Mouse (Mus musculus) heart, embryonic 12.5 days (tissue): ENCODE data around the gene Creld2. TPM values are rescaled to one million over a fixed set of nuclear protein-coding genes. Genes with fewer than 3 reads are reported as not detected.

Experiments used
- ATAC-seq: fragments of 200-750 bp; cut with Nextera tagmentation; 2 replicates; pipeline ENCODE4 v1.8.0; 2017; ENCODE audit warnings: moderate TSS enrichment, moderate library complexity; ENCODE audit not compliant: insufficient number of reproducible peaks, low FRiP score
- H3K27ac ChIP-seq: fragments of 300-500 bp; sonication (generic); 2 replicates; pipeline ENCODE4 v1.5.1; 2016; ENCODE audit warnings: mild to moderate bottlenecking, moderate library complexity; ENCODE audit not compliant: poor library complexity, severe bottlenecking
- H3K27me3 ChIP-seq: fragments of 300-500 bp; sonication (generic); replicated peaks from 2 replicates; pipeline ENCODE4 v1.6.1; 2016; ENCODE audit warnings: mild to moderate bottlenecking, moderate library complexity
- H3K36me3 ChIP-seq: fragments of 300-500 bp; sonication (generic); 2 replicates; pipeline ENCODE4 v1.6.1; 2016; ENCODE audit warnings: mild to moderate bottlenecking, moderate library complexity
- H3K4me1 ChIP-seq: fragments of 300-500 bp; sonication (generic); replicated peaks from 2 replicates; pipeline ENCODE4 v1.6.1; 2016; ENCODE audit warnings: mild to moderate bottlenecking
- H3K4me2 ChIP-seq: fragments of 300-500 bp; sonication (generic); 2 replicates; pipeline ENCODE4 v1.6.1; 2016; ENCODE audit warnings: mild to moderate bottlenecking, moderate library complexity
- H3K4me3 ChIP-seq: fragments of 300-500 bp; sonication (generic); 2 replicates; pipeline ENCODE4 v1.5.1; 2016; ENCODE audit warnings: mild to moderate bottlenecking
- H3K9ac ChIP-seq: fragments of 300-500 bp; sonication (generic); 2 replicates; pipeline ENCODE4 v1.6.1; 2016; ENCODE audit warnings: mild to moderate bottlenecking, moderate library complexity
- H3K9me3 ChIP-seq: fragments of 300-500 bp; sonication (generic); replicated peaks from 2 replicates; pipeline ENCODE4 v1.6.1; 2016; ENCODE audit warnings: mild to moderate bottlenecking, moderate library complexity
- WGBS: fragments of 180-500 bp; shearing (Covaris S2); methylation state at CpG from one replicate; pipeline ENCODE4 v1.1.7; 2016; 5-methylcytosine and 5-hydroxymethylcytosine counted together
- polyA plus RNA-seq: library from polyadenylated mRNA; unstranded; fragments of >200 nt; fragmentation: Nextera tagmentation; extraction: Ambion mirVana; gene quantifications from 2 replicates; pipeline ENCODE4 v1.2.1, GENCODE M21; 2016

The Creld2 gene
- polyA plus RNA-seq, 1 experiment from 2014 or later, result 66.4 TPM

- Histone ChIP-seq H3K4me2 (no peak overlapping the region), H3K4me1 (peaks cover 11% of the 10 kb centered on the region), H3K4me3 (no peak overlapping the region), H3K9ac (no peak overlapping the region), H3K9me3 (no peaks in the 10 kb centered on the region), H3K27ac (no peak overlapping the region), H3K36me3 (no peaks in the 10 kb centered on the region), H3K27me3 (no peaks in the 10 kb centered on the region)
- ATAC-seq, result no peak
- WGBS, result 84% methylated on average over 3 of the region's 3 CpGs
Measured at GRCm38 (mm10) chr15:88874061-88874460, 54.6 kb downstream of the Creld2 start.

GRCm38 (mm10) chr15:88874477-88874876 lies 55.0 kb downstream of the Creld2 start:
- Histone ChIP-seq H3K4me2 (no peak overlapping the region), H3K36me3 (no peaks in the 10 kb centered on the region), H3K27me3 (no peaks in the 10 kb centered on the region), H3K9ac (no peak overlapping the region), H3K4me1 (peaks cover 11% of the 10 kb centered on the region), H3K9me3 (no peaks in the 10 kb centered on the region), H3K4me3 (no peak overlapping the region), H3K27ac (no peak overlapping the region)
- no peak for ATAC-seq
- 91% methylated on average over 6 of the region's 6 CpGs for WGBS

- Histone ChIP-seq H3K4me3 (no peak overlapping the region), H3K9me3 (no peaks in the 10 kb centered on the region), H3K36me3 (no peaks in the 10 kb centered on the region), H3K9ac (no peak overlapping the region), H3K27ac (no peak overlapping the region), H3K4me2 (no peak overlapping the region), H3K4me1 (peaks cover 11% of the 10 kb centered on the region), H3K27me3 (no peaks in the 10 kb centered on the region)
- ATAC-seq, result peak; percentile 54; the same call in 1 of the 2 replicates
- WGBS, result 28% methylated on average over 10 of the region's 10 CpGs
Measured at GRCm38 (mm10) chr15:88875625-88876081, 56.2 kb downstream of the Creld2 start.

Other genes with a start within 250 kb of the Creld2 start
- not detected in 2 replicates for gene Zdhhc25, start 219.3 kb upstream of the Creld2 start, polyA plus RNA-seq
- gene Brd1, start 85.4 kb upstream of the Creld2 start, polyA plus RNA-seq, result 12.9 and 15.1 TPM in 2 replicates
- 18.9 and 20.5 TPM in 2 replicates for gene Zbed4, start 68.0 kb upstream of the Creld2 start, polyA plus RNA-seq
- 9.3 and 9.4 TPM in 2 replicates for gene Alg12, start 328 bp upstream of the Creld2 start, polyA plus RNA-seq
- gene Pim3, start 42.5 kb downstream of the Creld2 start, polyA plus RNA-seq, result 67.5 and 68.1 TPM in 2 replicates
- gene Ttll8, start 134.8 kb downstream of the Creld2 start, polyA plus RNA-seq, result not detected in 2 replicates
- gene Mlc1, start 159.4 kb downstream of the Creld2 start, polyA plus RNA-seq, result 0.06 TPM in 1 of 2 replicates, not detected in the other
- gene Mov10l1, start 163.3 kb downstream of the Creld2 start, polyA plus RNA-seq, result 56.9 and 60.3 TPM in 2 replicates
- 1.8 and 2.4 TPM in 2 replicates for gene Panx2, start 240.1 kb downstream of the Creld2 start, polyA plus RNA-seq